Mouse (Mus musculus) stomach, postnatal 0 days (tissue): ENCODE results near the gene Nqo1.

Source experiments
- CTCF ChIP-seq: IDR thresholded peaks from 2 replicates; pipeline ENCODE4 v1.5.1; 2016; ENCODE audit warnings: antibody characterized with exemption, low read depth, mild to moderate bottlenecking, moderate library complexity
- EP300 ChIP-seq: optimal IDR thresholded peaks from 2 replicates; pipeline ENCODE3; 2016; ENCODE audit warnings: antibody characterized with exemption

- TF ChIP-seq EP300 (no peak), CTCF (no peak)
These were observed 16.8 kb downstream of the Nqo1 start for GRCm38 (mm10) chr8:107386171-107386570.
